Mouse (Mus musculus): ENCODE measurements around the gene Grhl1.

Gene Grhl1

DNA sequence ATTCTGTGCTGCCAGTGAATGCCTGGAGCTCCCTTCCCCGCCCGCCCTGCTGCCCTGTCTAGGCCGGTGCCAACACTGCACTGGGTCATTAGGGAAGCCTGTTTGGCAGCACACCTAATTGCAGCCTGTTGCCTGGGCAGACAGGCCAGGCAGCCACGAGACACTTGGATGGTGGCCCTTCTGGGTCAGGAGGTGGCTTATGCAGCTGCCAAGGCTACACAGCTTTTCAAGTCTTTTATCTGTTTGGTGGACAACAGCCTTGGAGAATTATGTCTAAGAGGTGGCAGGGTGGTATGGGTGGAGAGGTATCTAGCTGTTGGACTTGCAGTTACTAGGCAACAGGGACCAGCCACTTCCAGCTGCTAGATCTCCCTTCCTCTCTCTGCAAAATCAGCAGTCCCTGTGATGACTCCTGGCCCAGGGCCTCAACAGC lies 70.3 kb downstream of the Grhl1 start:
- H3K36me3 ChIP-seq (ENCODE audit: insufficient read depth, low read length), result no peaks in the 10 kb centered on the region
- no peaks in the 10 kb centered on the region for H3K27me3 ChIP-seq (ENCODE audit: insufficient read depth, low read length)
- no peaks in the 10 kb centered on the region for H3K9me3 ChIP-seq (ENCODE audit: low read length)
- H3K4me1 ChIP-seq (replicated peaks; ENCODE audit: low read depth, low read length), result peaks cover 31% of the 10 kb centered on the region
- no peak overlapping the region for H3K4me3 ChIP-seq (replicated peaks; ENCODE audit: low read length)
- TF ChIP-seq NANOG (IDR thresholded peaks at IDR 0.05; ENCODE audit: borderline replicate concordance, low read length) (no peak), POU5F1 (IDR thresholded peaks at IDR 0.05; ENCODE audit: borderline replicate concordance, low read length) (no peak), CTCF (conservative IDR thresholded peaks at IDR 0.05; ENCODE audit: low read length) (no peak)

GRCm38 (mm10) chr12:24644125-24644571 lies 72.1 kb downstream of the Grhl1 start:
- Histone ChIP-seq H3K27me3 (ENCODE audit: insufficient read depth, low read length) (peaks cover 13% of the 10 kb centered on the region), H3K4me3 (replicated peaks; ENCODE audit: low read length) (no peak overlapping the region), H3K4me1 (replicated peaks; ENCODE audit: low read depth, low read length) (peaks cover 25% of the 10 kb centered on the region), H3K9me3 (ENCODE audit: low read length) (no peaks in the 10 kb centered on the region), H3K36me3 (ENCODE audit: insufficient read depth, low read length) (no peaks in the 10 kb centered on the region)
- TF ChIP-seq POU5F1 (IDR thresholded peaks at IDR 0.05; ENCODE audit: borderline replicate concordance, low read length) (no peak), NANOG (IDR thresholded peaks at IDR 0.05; ENCODE audit: borderline replicate concordance, low read length) (no peak)

DNA sequence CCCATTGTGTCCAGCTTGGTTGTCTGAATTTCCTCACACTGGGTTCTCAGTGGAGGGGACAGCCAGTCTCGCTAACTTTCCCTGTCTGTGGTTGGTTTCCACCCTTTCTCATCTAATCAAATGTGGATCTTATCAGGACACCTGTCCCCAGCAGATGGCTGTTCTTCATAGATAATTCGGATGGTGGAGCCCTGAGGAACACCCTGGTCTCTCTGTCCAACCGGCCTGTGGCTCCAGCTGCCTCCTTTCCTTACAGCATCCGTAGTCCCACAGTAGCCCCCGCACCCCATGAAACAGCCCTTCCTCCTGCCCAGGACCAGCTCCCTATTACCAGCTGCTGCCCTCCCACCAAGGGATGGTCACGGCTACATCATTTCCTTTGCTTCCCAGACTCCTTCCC lies 73.8 kb downstream of the Grhl1 start:
- TF ChIP-seq POU5F1 (IDR thresholded peaks at IDR 0.05; ENCODE audit: borderline replicate concordance, low read length), result no peak
- TF ChIP-seq NANOG (IDR thresholded peaks at IDR 0.05; ENCODE audit: borderline replicate concordance, low read length), result no peak
- TF ChIP-seq CTCF (conservative IDR thresholded peaks at IDR 0.05; ENCODE audit: low read length), result no peak
- Histone ChIP-seq H3K27me3 (ENCODE audit: insufficient read depth, low read length) (peaks cover 23% of the 10 kb centered on the region), H3K4me1 (replicated peaks; ENCODE audit: low read depth, low read length) (peaks cover 26% of the 10 kb centered on the region), H3K36me3 (ENCODE audit: insufficient read depth, low read length) (no peaks in the 10 kb centered on the region), H3K9me3 (ENCODE audit: low read length) (no peaks in the 10 kb centered on the region), H3K4me3 (replicated peaks; ENCODE audit: low read length) (no peak overlapping the region)

DNA sequence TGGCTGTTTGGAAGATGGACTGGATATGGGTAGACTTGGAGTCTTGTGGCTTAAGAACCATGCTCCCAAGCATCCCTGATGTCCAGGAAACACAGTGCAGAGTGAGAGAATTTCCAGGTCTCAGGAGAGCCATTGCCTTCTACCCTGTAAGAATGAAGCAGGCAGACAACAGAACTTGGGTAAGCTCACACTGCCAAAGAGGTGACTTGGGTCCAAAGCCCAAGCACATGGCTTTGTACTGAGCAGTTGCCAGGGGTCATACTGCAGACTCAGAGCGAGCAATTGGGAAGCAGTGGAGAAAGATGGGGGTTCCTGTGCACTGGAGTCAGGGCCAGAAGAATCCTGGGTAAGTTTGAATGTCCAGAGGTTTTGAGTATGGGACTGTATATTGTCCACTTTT lies 76.0 kb downstream of the Grhl1 start:
- Histone ChIP-seq H3K4me1 (replicated peaks; ENCODE audit: low read depth, low read length) (peaks cover 36% of the 10 kb centered on the region), H3K36me3 (ENCODE audit: insufficient read depth, low read length) (no peaks in the 10 kb centered on the region), H3K9me3 (ENCODE audit: low read length) (no peaks in the 10 kb centered on the region), H3K27me3 (ENCODE audit: insufficient read depth, low read length) (peaks cover 23% of the 10 kb centered on the region), H3K4me3 (replicated peaks; ENCODE audit: low read length) (no peak overlapping the region)
- TF ChIP-seq CTCF (conservative IDR thresholded peaks at IDR 0.05; ENCODE audit: low read length), result no peak
- TF ChIP-seq POU5F1 (IDR thresholded peaks at IDR 0.05; ENCODE audit: borderline replicate concordance, low read length), result no peak
- no peak for TF ChIP-seq NANOG (IDR thresholded peaks at IDR 0.05; ENCODE audit: borderline replicate concordance, low read length)

DNA sequence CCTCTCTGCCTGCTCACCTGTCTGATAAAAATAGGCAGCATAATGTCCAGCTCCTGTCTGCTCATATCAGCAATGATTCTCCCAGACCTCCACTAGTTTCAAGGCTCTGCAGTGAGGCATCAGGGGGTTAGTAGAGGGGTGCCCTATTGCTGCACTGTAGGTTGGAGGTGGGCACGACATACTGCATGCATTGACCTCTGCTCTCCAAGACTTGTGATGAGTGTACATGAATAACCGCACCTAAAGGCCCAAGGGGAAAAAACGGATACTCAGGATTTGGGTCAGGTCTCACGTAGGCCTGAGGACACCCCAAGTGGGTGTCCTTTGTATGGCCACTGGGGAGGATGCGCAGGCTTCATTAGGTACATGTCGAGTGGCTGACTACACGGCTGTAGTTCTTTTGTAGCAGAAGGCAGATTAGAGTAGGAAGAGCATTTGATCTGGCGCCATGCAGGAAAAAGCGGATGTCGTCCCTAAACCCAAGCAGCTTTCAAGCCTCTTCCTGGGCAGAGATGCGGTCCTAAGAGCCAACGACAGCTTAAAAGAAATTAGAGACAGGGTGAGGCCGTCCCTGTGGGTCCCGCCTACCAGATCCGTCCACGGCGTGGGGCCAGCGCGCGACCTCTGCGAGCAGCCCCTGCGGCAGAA lies 78.5 kb downstream of the Grhl1 start:
- TF ChIP-seq POU5F1 (IDR thresholded peaks at IDR 0.05; ENCODE audit: borderline replicate concordance, low read length) (no peak), CTCF (conservative IDR thresholded peaks at IDR 0.05; ENCODE audit: low read length) (no peak), NANOG (IDR thresholded peaks at IDR 0.05; ENCODE audit: borderline replicate concordance, low read length) (no peak)
- Histone ChIP-seq H3K4me1 (replicated peaks; ENCODE audit: low read depth, low read length) (peaks cover 34% of the 10 kb centered on the region), H3K27me3 (ENCODE audit: insufficient read depth, low read length) (peaks cover 23% of the 10 kb centered on the region), H3K9me3 (ENCODE audit: low read length) (no peaks in the 10 kb centered on the region), H3K4me3 (replicated peaks; ENCODE audit: low read length) (peak overlapping the region; percentile 98), H3K36me3 (ENCODE audit: insufficient read depth, low read length) (peaks cover 24% of the 10 kb centered on the region)

DNA sequence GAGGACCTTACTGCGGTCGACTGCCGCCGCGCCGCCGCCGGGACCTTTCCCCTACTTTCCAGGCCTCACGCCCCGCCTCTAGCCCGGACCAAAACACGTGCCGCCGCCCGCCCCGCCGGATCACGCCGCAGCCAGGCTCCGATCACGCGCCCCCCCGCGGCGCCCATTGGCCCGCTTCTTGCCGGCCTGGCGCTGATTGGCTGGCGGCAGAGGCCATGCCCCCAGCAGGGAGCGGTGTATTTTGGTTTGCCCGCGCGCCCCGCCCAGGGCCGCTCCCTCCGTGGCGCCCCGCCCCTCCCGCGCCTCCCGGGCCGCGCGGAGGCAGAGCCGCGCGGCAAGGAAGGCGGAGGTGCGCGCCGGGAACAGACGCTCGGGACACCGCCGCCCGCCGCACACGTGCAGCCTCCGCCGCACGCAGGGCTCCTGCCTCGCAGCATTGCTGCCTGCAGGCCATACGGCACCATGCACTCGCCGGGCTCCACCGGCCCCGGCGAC lies 79.0 kb downstream of the Grhl1 start, which contains the start of gene Klf11:
Klf11 (plus strand) TSS at position 212 of the 495 bp plus-strand sequence.
- peaks cover 23% of the 10 kb centered on the region for H3K27me3 ChIP-seq (ENCODE audit: insufficient read depth, low read length)
- TF ChIP-seq POU5F1 (IDR thresholded peaks at IDR 0.05; ENCODE audit: borderline replicate concordance, low read length) (no peak), CTCF (conservative IDR thresholded peaks at IDR 0.05; ENCODE audit: low read length) (no peak), NANOG (IDR thresholded peaks at IDR 0.05; ENCODE audit: borderline replicate concordance, low read length) (no peak)

DNA sequence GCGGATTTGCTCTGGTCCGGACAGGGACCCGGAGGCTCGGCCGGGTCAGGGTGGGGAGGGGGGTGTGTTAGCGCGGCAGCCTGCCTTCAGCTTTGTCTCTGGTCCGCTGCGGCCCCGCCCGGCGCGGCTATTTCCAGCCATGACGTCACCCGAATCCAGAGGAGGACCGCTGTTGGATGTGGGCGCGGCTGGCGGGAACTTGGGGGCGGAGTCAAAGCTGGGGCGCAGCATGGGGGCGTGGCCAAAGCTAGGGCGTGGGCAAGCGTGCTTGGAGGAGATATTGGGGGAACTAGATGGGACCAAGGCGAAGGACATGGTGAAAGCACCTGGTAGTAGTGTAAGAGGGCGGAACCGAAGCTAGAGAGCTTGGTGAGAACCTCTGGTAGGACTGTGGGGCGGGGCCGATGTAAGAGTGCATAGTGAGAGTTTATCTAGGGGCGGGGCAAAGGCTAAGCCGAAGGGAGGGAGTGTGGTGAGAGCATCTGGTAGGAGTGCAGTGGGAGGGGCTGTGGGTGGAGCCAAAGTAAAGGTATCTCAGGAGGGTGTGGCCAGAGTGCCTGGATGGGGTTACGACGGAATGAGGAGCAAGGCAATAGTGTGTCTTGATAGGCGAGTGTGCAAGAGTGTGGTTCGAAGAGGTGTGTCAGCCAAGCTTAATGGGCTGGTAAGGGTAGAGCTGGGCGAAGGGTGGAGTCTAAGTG lies 79.7 kb downstream of the Grhl1 start:
- Histone ChIP-seq H3K4me1 (replicated peaks; ENCODE audit: low read depth, low read length) (peaks cover 43% of the 10 kb centered on the region), H3K9me3 (ENCODE audit: low read length) (no peaks in the 10 kb centered on the region)

More for the DNA sequence above, 79.0 kb downstream of the Grhl1 start, which contains the start of gene Klf11:
- Histone ChIP-seq H3K9me3 (ENCODE audit: low read length) (no peaks in the 10 kb centered on the region), H3K36me3 (ENCODE audit: insufficient read depth, low read length) (peaks cover 30% of the 10 kb centered on the region), H3K4me3 (replicated peaks; ENCODE audit: low read length) (peak within 1 kb of the TSS; percentile 98), H3K4me1 (replicated peaks; ENCODE audit: low read depth, low read length) (peaks cover 37% of the 10 kb centered on the region)

DNA sequence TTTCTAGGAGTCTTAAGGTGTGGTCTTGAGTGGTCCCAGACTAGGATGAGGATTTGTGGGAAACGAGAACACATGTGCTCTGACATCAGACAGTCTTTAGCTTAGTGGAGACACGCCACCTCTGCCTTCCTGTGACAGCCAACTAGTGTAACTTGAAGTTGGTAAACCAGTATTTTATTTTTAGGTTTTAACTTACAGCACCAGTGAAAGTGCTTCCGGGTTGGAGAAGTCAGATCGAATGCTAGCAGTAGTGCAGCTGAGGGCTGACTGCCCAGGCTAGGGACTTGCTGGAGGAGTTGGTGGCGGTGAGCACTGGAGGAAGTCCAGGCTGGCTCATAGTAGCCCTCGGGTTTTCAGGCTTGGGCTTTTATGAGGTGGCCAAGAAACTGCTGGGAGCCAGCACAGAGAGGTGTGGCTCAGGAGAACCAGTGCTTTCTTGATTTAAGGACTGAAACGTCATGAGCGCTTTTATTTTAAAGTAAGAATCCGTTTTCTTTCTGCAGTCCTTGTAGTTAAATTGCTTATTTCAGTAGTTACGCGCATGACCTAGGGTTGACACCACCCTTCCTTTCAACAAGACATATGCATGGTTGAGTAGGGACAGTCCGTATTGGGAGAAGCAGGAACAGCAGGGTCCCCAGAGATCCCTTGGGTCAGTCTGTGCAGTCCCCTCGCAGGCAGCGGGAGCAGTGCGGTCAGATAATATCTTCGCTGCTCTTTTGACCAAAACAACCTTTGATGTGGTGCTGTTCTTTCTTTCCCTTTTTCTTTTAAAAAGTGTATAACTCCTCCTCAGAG lies 82.2 kb downstream of the Grhl1 start:
- Histone ChIP-seq H3K4me1 (replicated peaks; ENCODE audit: low read depth, low read length) (peaks cover 45% of the 10 kb centered on the region), H3K9me3 (ENCODE audit: low read length) (no peaks in the 10 kb centered on the region), H3K4me3 (replicated peaks; ENCODE audit: low read length) (no peak overlapping the region), H3K27me3 (ENCODE audit: insufficient read depth, low read length) (peaks cover 10% of the 10 kb centered on the region), H3K36me3 (ENCODE audit: insufficient read depth, low read length) (peaks cover 61% of the 10 kb centered on the region)
- TF ChIP-seq NANOG (IDR thresholded peaks at IDR 0.05; ENCODE audit: borderline replicate concordance, low read length), result no peak

More for the DNA sequence above, 79.7 kb downstream of the Grhl1 start:
- peaks cover 37% of the 10 kb centered on the region for H3K36me3 ChIP-seq (ENCODE audit: insufficient read depth, low read length)
- no peak for TF ChIP-seq NANOG (IDR thresholded peaks at IDR 0.05; ENCODE audit: borderline replicate concordance, low read length)
- peaks cover 23% of the 10 kb centered on the region for H3K27me3 ChIP-seq (ENCODE audit: insufficient read depth, low read length)
- H3K4me3 ChIP-seq (replicated peaks; ENCODE audit: low read length), result peak overlapping the region; percentile 98
